Mouse (Mus musculus) urinary bladder, adult 18-20 months (tissue): Measurements from ENCODE around the gene Hist1h2bl.
"Not testable (repeated sequence)": the region's sequence is repeated elsewhere in the genome, so short reads cannot be mapped to it uniquely, and the experiment has no call there.

Source experiments
- DNase-seq, 2 experiments: peaks; one replicate each; pipeline ENCODE4 v3.0.0; 2022; ENCODE audit warnings: low spot score in 2 of 2, mixed read lengths in 2 of 2

Hist1h2bl gene

DNA sequence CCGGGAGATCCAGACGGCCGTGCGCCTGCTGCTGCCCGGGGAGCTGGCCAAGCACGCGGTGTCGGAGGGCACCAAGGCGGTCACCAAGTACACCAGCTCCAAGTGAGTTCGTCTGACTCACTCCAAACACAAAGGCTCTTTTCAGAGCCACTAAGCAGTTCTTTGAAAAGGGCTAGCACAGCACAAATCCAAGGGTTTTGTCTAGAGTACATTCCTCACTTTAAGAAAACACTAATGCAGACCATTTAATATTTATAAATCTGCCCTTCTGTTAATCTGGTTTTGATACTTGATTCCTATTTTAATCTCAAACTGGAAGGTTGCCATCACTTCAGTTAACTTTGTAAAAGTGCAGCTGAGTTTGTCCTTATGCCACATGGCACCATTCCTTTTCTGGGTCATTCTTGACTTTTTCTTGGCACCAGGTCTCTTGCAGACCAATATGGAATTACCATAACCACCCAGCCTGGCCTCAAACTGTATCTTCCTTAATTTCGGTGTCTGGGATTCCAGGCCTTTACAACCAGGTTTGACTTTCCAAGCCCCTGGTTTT lies 6.5 kb upstream of the Hist1h2bl start:
- DNase-seq, result no peak

DNA sequence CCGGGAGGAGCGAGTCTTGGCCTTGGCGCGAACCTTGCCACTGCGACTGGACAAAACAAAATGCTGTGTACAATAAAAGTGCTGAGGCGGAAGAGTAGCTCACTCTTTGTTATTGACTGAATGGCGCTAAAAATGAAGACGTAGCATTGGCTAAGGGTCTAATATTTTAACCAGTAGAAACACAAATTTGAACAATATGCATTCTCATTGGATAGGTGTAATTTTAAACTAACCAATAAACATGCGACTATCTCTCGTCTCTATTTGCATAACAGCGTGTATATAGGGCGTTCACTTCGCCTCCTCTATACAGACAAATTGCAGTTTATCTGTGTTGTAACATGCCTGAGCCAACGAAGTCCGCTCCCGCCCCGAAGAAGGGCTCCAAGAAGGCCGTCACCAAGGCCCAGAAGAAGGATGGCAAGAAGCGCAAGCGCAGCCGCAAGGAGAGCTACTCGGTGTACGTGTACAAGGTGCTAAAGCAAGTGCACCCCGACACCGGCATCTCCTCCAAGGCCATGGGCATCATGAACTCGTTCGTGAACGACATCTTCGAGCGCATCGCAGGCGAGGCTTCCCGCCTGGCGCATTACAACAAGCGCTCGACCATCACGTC lies 5.9 kb upstream of the Hist1h2bl start, which contains the start of gene Hist1h2bm:
TSS of gene Hist1h2bm (plus strand) at position 288 of the 616 bp plus-strand sequence.
- DNase-seq, result peak; percentile 42 to 47

DNA sequence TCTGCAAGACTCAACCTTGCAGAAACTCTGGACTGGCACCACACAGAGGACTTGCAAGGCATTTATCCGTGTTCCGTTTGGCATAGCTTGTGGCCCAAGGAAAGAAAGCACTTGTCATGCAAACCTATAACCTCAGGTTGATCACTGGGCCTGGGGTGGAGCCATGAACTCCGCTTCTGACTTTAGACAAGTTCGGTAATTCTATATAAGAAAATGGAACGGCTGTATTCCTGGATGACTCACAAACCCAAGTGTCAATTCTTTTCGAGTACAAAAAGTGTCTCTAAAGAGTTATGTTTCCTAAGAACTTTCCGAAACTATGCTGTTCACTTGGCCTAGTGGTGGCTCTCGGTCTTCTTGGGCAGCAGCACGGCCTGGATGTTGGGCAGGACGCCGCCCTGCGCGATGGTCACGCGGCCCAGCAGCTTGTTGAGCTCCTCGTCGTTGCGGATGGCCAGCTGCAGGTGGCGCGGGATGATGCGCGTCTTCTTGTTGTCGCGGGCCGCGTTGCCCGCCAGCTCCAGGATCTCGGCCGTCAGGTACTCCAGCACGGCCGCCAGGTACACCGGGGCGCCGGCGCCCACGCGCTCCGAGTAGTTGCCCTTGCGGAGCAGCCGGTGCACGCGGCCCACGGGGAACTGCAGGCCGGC lies 5.3 kb upstream of the Hist1h2bl start:
- not testable (repeated sequence) for DNase-seq

DNA sequence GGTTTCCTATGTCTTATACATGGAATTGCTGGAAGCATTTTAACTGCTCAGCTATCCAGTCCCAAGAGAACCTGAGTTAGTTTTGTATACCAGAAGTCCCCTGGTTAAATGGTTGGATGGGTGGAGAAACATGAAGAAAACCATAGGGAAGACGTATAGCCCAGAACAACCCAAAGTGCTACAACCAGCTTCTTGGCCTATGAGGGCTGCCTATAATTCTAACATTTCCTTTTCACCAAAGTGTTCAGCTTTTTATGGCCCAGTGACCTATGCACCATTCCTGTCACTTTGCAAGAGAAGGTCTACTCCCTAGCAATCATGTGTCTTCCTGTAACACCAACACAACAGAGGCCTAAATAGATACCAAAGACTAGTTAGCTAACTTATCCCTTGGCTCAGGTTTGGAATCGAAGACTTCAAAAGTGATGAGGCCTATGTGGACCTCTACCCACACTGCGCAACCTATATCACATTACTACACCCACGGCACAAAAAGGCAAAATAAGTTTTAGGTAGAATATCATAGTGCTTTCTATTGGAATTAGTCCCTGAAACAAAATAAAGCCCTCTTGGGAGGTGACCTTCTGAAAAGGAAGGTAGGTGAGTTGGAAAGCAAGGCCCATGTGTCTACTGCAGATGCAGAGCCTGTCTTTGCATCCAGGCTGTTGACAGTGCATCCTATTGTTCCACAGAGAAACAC lies 2.6 kb upstream of the Hist1h2bl start:
- DNase-seq, result no peak

DNA sequence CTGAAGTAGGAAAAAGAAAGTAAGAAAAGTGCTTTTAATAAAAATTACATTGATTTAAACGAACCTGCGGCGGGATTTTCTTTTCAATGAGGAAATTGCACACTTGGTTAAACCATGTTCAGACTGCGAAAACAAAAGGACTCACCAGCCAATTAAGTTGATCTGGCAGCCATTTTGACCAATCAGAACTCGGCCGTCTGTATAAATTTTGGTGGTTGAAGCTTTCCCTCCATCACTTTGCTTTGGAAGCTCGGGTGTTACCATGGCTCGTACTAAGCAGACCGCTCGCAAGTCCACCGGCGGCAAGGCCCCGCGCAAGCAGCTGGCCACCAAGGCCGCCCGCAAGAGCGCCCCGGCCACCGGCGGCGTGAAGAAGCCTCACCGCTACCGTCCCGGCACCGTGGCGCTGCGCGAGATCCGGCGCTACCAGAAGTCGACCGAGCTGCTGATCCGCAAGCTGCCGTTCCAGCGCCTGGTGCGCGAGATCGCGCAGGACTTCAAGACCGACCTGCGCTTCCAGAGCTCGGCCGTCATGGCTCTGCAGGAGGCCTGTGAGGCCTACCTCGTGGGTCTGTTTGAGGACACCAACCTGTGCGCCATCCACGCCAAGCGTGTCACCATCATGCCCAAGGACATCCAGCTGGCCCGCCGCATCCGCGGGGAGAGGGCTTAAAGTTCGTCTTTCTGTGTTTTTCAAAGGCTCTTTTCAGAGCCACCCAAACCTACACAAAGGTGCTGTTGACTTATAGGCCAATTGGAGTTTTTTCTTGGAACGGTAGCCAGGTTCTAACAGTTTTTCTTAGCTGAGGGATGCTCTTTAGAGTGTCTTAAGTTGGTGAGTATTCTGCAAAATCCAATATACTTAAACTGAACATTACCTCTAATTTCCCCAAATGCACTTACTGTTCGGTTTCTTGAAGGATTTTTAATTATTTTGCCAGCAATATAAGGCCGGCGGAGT lies 1.7 kb upstream of the Hist1h2bl start, which contains the start of gene Hist1h3h:
TSS of gene Hist1h3h (plus strand) at position 263 of the 961 bp plus-strand sequence.
- DNase-seq, result peak; percentile 45 to 64

DNA sequence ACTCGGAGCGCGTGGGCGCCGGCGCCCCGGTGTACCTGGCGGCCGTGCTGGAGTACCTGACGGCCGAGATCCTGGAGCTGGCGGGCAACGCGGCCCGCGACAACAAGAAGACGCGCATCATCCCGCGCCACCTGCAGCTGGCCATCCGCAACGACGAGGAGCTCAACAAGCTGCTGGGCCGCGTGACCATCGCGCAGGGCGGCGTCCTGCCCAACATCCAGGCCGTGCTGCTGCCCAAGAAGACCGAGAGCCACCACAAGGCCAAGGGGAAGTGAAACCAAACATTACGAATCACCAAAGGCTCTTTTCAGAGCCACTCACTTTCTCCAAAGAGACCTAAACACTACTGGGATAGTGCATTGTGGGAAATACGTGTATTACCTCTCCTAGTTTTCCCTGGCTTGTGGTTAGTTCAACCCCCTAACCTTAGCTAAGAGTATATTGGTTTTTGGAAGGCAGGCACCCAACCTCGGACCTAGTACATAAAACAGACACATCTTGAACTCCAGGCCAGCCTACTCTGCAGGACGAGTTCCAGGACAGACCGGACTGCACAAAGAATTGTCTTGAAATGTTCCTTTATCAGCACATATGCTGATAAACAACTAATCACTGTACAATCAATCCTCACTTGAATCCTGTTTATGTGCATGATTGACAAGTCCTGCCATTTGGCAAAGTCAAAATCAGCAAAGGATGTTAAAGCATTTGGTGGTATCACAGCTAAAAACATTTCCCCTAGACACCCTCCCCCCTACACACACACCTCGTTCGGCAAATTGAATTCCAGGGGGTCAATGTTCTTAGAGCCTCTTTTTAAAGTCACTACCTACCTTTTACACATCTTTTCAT lies 823 bp upstream of the Hist1h2bl start:
- DNase-seq, result not testable (repeated sequence)

DNA sequence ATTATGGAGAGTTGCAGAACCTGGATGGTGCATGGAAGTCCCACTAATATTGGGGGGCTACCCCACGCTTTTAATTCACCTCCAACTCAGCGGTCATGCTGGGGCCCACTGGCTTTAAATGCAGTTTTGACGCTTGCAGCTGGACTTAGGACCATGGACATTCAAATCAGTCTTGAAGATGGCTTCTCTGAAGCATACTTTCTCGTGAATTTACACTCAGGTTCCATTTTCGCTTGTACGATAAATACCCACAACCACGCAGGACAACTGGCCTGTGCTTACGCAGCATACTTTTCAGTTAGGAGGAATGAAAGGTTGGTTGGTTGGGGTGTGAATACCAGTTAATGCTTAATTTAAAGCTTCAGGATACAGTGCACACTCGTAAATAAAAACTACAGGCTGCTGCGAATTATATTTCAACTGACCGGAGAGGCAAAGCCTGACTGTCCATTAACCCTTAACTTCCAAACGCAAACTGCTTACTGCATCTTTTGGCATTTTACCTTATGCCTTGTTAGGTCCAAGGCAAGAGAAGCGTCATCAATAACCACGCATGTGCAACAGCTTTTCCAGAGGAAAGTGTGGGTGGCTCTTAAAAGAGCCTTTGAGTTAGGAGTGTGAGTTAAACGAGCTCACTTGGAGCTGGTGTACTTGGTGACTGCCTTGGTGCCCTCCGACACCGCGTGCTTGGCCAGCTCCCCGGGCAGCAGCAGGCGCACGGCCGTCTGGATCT lies 646 bp downstream of the Hist1h2bl start:
- no peak for DNase-seq

DNA sequence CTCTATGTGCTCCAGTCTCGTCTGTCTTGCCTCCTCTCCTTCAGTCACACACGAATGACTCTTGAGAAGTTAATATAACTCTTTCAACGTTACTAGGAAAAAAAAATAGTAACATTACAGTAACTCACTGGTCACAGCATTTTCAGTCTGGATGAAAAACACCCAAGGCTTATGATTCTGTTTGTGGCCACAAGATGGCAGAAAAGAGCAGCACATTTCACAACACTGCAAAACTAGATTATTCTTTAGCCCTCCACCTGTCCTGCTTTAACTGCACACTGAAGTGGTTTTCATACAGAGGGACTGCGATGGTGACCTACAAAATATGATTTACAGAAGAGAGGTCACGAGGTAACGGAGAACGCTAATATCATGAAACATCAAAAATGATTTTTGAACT lies 1.2 kb downstream of the Hist1h2bl start:
- DNase-seq, result peak in 1 of 2 experiments; percentile 28

DNA sequence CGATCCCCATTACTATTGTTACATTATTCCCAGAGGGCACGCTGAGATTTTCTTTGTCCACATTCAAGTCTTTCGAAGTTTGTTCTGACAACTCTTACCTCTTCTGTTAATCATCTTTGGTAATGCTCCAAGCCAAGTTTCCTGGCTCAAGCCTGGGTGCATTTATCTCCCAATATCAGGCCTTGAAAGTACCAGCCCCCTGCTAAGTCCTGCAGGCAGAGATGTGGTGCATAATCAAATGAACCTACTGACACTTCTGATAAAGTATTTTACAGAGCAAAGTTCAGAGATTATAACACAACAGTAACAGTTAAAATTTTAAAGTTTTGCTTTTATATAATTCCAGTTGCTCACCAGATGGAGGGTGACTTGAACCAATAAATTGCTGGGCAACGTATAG lies 4.2 kb downstream of the Hist1h2bl start:
- no peak for DNase-seq

DNA sequence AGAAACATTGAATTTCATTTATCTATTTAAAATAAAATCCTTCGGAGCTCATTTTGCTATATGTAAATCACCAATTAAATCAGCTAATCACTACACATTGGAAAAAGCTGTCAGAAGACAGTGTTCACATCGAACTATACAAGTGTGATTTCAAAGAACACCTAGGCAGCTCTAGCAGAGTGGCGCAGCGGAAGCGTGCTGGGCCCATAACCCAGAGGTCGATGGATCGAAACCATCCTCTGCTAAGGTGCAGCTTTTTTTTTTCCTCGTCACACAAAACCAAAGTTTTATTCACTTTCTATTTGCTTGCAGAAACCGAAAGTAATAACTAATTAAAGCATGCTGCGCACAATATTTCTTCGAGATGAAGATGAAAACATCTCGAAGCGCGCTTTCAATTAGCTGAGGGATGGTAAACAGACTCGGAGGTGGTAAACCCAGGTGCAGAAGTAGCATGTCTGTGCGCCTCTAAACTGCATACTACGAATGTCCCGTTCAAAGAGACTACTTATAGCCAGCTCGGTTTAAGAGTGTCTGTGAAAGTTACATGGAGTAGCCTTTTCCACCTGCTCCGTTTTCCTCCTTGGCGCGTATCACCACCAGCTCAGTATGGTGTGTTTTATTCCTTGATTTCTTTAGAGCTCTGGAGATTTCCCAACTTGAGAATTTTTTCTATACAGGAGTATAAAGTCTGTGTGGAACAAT lies 5.0 kb downstream of the Hist1h2bl start:
- DNase-seq, result peak; percentile 70 to 77

DNA sequence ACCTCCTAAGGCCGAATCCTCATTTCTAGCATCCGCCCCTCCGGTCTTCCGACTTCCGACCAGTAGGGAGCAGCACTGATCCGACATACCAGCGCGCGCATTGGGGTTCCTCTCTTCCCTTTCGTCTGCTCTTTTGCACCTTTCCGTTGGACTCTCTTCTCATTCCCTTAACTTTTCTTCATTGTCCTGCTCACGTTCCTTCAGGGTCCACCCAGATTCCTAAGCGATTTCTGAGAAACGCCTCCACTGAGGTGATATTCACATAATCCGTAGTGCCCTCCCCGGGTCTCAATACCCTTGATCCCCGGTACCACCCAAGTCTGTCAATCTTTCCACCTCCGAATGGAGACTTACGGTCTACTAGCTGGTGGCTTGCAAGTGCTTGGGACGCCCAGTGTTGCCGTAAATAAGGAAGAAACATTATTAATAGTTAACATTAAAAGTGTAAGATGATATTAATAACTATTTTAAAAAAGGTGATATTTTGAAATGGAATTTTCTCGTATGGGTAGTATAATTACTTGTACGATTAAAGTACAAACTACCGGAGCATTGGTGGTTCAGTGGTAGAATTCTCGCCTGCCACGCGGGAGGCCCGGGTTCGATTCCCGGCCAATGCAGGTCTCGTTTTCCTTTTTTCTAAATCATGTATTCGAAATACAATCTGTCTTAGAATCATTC lies 5.8 kb downstream of the Hist1h2bl start:
- peak; percentile 77 to 80 for DNase-seq

DNA sequence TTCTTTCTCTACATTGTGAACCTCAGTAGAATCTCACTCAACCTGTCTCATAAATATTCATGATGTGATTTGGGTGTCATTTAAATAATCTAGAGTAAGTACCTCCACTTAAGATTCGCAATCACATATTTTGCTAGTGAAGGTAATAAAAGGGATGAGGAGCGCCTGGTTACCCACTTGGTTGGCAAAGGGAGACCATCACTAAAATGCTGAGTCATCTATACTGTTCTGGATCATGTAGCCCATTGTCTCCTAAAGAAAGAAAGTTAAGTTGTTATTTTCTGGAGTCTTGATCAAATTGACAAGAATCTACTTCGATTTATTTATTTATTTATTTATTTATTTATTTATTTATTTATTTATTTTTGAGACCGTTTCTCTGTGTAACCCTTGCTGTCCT lies 9.3 kb downstream of the Hist1h2bl start:
- DNase-seq, result no peak

DNA sequence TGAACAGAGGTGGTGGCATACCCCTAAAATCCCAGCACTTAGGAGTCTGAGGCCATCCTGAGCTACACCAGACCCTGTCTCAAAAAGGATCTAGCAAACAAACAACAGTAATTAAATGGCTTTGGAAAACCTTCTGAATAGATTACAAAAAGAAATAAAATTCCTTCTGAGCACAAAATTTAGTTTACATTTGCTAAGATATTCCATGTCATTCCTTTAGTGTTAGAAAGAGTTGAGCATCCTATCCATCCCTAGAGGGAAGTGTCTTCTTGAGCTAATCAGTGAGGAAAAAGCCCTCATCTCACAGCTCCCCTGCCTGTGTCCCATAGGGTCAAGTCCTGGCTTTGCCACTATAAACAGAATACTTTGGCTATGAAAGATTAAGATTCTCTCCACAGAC lies 18.1 kb downstream of the Hist1h2bl start, which contains the start of gene Olfr1359:
TSS of gene Olfr1359 (plus strand) at position 301 of the 400 bp plus-strand sequence.
- no peak for DNase-seq

DNA sequence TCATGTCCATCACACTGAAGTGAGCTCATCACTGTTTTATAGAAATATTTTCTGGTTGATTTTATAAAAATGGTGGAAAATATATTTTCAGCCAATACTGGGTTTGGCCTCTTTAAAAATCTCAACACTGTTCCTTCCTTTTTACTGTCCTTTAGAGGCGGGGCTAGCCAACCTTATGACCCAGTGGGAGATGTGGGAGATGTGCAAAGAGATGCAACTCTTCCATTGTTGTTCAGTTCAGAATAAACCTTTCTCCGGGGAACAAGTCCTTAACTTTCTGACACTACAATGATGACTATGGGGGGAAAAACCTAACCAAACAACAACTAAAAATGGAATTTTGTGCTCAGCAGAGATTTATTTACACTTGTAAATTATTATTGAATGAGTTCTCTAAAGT lies 38.6 kb downstream of the Hist1h2bl start, which contains the start of gene Olfr1360:
TSS of gene Olfr1360 (minus strand) at position 101 of the 400 bp plus-strand sequence.
- DNase-seq, result no peak
